In genomic region chr4:62410325-62410724, GRCm38 (mm10) we compare ENCODE assay signal across 10 mouse cellular contexts. TPM values are rescaled to one million over a fixed set of nuclear protein-coding genes. Genes with fewer than 3 reads are reported as not detected.
DNase-seq lines count a peak whose midpoint lies in the region; ATAC-seq and TF ChIP-seq lines count a peak whose summit lies in the region.
"Had no signal": no experiment of that assay in that cellular context is flagged by ENCODE, and none has a peak within 500 bp of the region (broad histone marks: within the 10 kb centered on the region; RNA-seq: fewer than 3 reads in every experiment).

No protein-coding gene starts in this region.

- peak overlapping the region; percentile 66 for H3K4me2 ChIP-seq in intestine, embryonic 14.5 days (ENCODE audit: low read length)
- no peak overlapping the region for H3K4me2 ChIP-seq in intestine, postnatal 0 days (replicated peaks; ENCODE audit: low read depth)
- H3K4me2 ChIP-seq in embryonic facial prominence, embryonic 12.5 days (replicated peaks) = peak overlapping the region; percentile 82
- H3K4me2 ChIP-seq in hindbrain, embryonic 12.5 days (replicated peaks) = peak overlapping the region; percentile 60
- peak overlapping the region; percentile 75; the same call in 1 of the 2 replicates for H3K4me2 ChIP-seq in midbrain, embryonic 11.5 days

- H3K4me3 ChIP-seq in intestine, embryonic 14.5 days (ENCODE audit: low read depth, low read length) = peak overlapping the region; percentile 89; the same call in 1 of the 2 replicates
- no peak overlapping the region for H3K4me3 ChIP-seq in intestine, postnatal 0 days (ENCODE audit: low read depth, low read length)
- peak overlapping the region; percentile 69; the same call in 1 of the 2 replicates for H3K4me3 ChIP-seq in embryonic facial prominence, embryonic 12.5 days
- H3K4me3 ChIP-seq in hindbrain, embryonic 12.5 days = peak overlapping the region; percentile 79; the same call in 1 of the 2 replicates
- H3K4me3 ChIP-seq in midbrain, embryonic 11.5 days (ENCODE audit: low read depth, low read length) = no peak overlapping the region

- H3K36me3 ChIP-seq in intestine, embryonic 14.5 days (ENCODE audit: control insufficient read depth, insufficient read depth, low read length) = peaks cover 43% of the 10 kb centered on the region
- H3K36me3 ChIP-seq in intestine, postnatal 0 days (ENCODE audit: control insufficient read depth, insufficient read depth) = peaks cover 39% of the 10 kb centered on the region
- H3K36me3 ChIP-seq in embryonic facial prominence, embryonic 12.5 days = peaks cover 40% of the 10 kb centered on the region
- peaks cover 39% of the 10 kb centered on the region for H3K36me3 ChIP-seq in hindbrain, embryonic 12.5 days
- peaks cover 14% of the 10 kb centered on the region; the same call in 1 of the 2 replicates for H3K36me3 ChIP-seq in midbrain, embryonic 11.5 days (ENCODE audit: control insufficient read depth, insufficient read depth, low read length)

- no peak for TF ChIP-seq CTCF in intestine, postnatal 0 days (IDR thresholded peaks at IDR 0.05; ENCODE audit: low read depth)

- ATAC-seq in intestine, embryonic 14.5 days (replicated peaks; ENCODE audit: low FRiP score, low TSS enrichment, low read depth) = no peak
- ATAC-seq in intestine, postnatal 0 days = no peak
- no peak for ATAC-seq in embryonic facial prominence, embryonic 12.5 days (ENCODE audit: insufficient number of reproducible peaks, insufficient read depth, low FRiP score, low TSS enrichment)
- no peak for ATAC-seq in hindbrain, embryonic 12.5 days (ENCODE audit: low FRiP score)
- no peak for ATAC-seq in midbrain, embryonic 11.5 days (ENCODE audit: low FRiP score)

- 75% methylated on average over 2 of the region's 2 CpGs for WGBS in intestine, embryonic 14.5 days
- WGBS in intestine, postnatal 0 days = 83% methylated on average over 2 of the region's 2 CpGs
- 85% methylated on average over 2 of the region's 2 CpGs for WGBS in embryonic facial prominence, embryonic 12.5 days
- whole genome bisulfite sequencing in hindbrain, embryonic 12.5 days = 91% methylated on average over 2 of the region's 2 CpGs
- 88% methylated on average over 2 of the region's 2 CpGs for WGBS in midbrain, embryonic 11.5 days

- H3K4me1 ChIP-seq in intestine, embryonic 14.5 days (replicated peaks; ENCODE audit: control insufficient read depth, insufficient read depth, low read length) = peaks cover 9% of the 10 kb centered on the region
- no peaks in the 10 kb centered on the region for H3K4me1 ChIP-seq in intestine, postnatal 0 days (replicated peaks; ENCODE audit: control insufficient read depth, insufficient read depth, low read length)
- H3K4me1 ChIP-seq in embryonic facial prominence, embryonic 12.5 days = peaks cover 21% of the 10 kb centered on the region
- peaks cover 25% of the 10 kb centered on the region for H3K4me1 ChIP-seq in hindbrain, embryonic 12.5 days
- peaks cover 13% of the 10 kb centered on the region for H3K4me1 ChIP-seq in midbrain, embryonic 11.5 days (ENCODE audit: control insufficient read depth, insufficient read depth, low read length)

- no peak overlapping the region for H3K9ac ChIP-seq in intestine, embryonic 14.5 days (ENCODE audit: low read length)
- H3K9ac ChIP-seq in intestine, postnatal 0 days (ENCODE audit: low read depth, low read length) = no peak overlapping the region
- H3K9ac ChIP-seq in embryonic facial prominence, embryonic 12.5 days = no peak overlapping the region
- H3K9ac ChIP-seq in hindbrain, embryonic 12.5 days = no peak overlapping the region
- no peak overlapping the region; the same call in 1 of the 2 replicates for H3K9ac ChIP-seq in midbrain, embryonic 11.5 days (ENCODE audit: low read length)

- no peak for DNase-seq in intestine, embryonic 14.5 days (ENCODE audit: low spot score)
- no peak for DNase-seq in midbrain, embryonic 11.5 days (ENCODE audit: low spot score, missing footprints)
- DNase-seq in cerebellum, adult 9-11 months = no peak
- no peak for DNase-seq in cerebellum, adult 8-10 months
- DNase-seq in frontal cortex, postnatal 10 days (ENCODE audit: low spot score in 2 of 2) = no peak
- DNase-seq: kidney, adult 8-10 months; spleen, adult 18-20 months had no signal

- H3K27me3 ChIP-seq in intestine, embryonic 14.5 days (replicated peaks; ENCODE audit: control insufficient read depth, insufficient read depth, low read length) = no peaks in the 10 kb centered on the region
- H3K27me3 ChIP-seq in intestine, postnatal 0 days (replicated peaks; ENCODE audit: control insufficient read depth, insufficient read depth, low read length) = no peaks in the 10 kb centered on the region
- H3K27me3 ChIP-seq in embryonic facial prominence, embryonic 12.5 days = no peaks in the 10 kb centered on the region
- no peaks in the 10 kb centered on the region for H3K27me3 ChIP-seq in hindbrain, embryonic 12.5 days
- no peaks in the 10 kb centered on the region for H3K27me3 ChIP-seq in midbrain, embryonic 11.5 days (ENCODE audit: control insufficient read depth, insufficient read depth, low read length)

- no peak overlapping the region for H3K27ac ChIP-seq in intestine, embryonic 14.5 days (ENCODE audit: low read depth)
- no peak overlapping the region for H3K27ac ChIP-seq in intestine, postnatal 0 days (ENCODE audit: low read depth, low read length)
- H3K27ac ChIP-seq in embryonic facial prominence, embryonic 12.5 days = no peak overlapping the region
- no peak overlapping the region for H3K27ac ChIP-seq in hindbrain, embryonic 12.5 days
- no peak overlapping the region for H3K27ac ChIP-seq in midbrain, embryonic 11.5 days (ENCODE audit: low read depth, low read length)

- no peaks in the 10 kb centered on the region for H3K9me3 ChIP-seq in intestine, embryonic 14.5 days (ENCODE audit: control insufficient read depth, low read length)
- no peaks in the 10 kb centered on the region for H3K9me3 ChIP-seq in intestine, postnatal 0 days (ENCODE audit: control insufficient read depth)
- no peaks in the 10 kb centered on the region for H3K9me3 ChIP-seq in embryonic facial prominence, embryonic 12.5 days
- H3K9me3 ChIP-seq in hindbrain, embryonic 12.5 days (replicated peaks) = no peaks in the 10 kb centered on the region
- H3K9me3 ChIP-seq in midbrain, embryonic 11.5 days (ENCODE audit: control insufficient read depth, low read length) = no peaks in the 10 kb centered on the region

RNA-seq across cellular contexts. Expression of gene Prpf4, which starts 1.7 kb away (rescaled TPM):
- 25.7 and 26.7 TPM in 2 replicates for polyA plus RNA-seq in intestine, embryonic 14.5 days (2014; fragmentation: Nextera tagmentation; extraction: Ambion mirVana)
- 6.9 and 8.0 TPM in 2 replicates for polyA plus RNA-seq in intestine, postnatal 0 days (2015; fragmentation: Nextera tagmentation; extraction: Ambion mirVana)
- polyA plus RNA-seq in embryonic facial prominence, embryonic 12.5 days (2016; fragmentation: Nextera tagmentation; extraction: Ambion mirVana) = 27.3 and 30.1 TPM in 2 replicates
- 20.8 and 21.2 TPM in 2 replicates for polyA plus RNA-seq in hindbrain, embryonic 12.5 days (2016; fragmentation: Nextera tagmentation; extraction: Ambion mirVana)
- 28.0 and 29.9 TPM in 2 replicates for polyA plus RNA-seq in midbrain, embryonic 11.5 days (2014; fragmentation: Nextera tagmentation; extraction: Ambion mirVana)

RNA-seq across cellular contexts. Expression of gene Cdc26, which starts 1.9 kb away (rescaled TPM):
- 166 and 174 TPM in 2 replicates for polyA plus RNA-seq in intestine, embryonic 14.5 days (2014; fragmentation: Nextera tagmentation; extraction: Ambion mirVana)
- 72.5 and 73.7 TPM in 2 replicates for polyA plus RNA-seq in intestine, postnatal 0 days (2015; fragmentation: Nextera tagmentation; extraction: Ambion mirVana)
- polyA plus RNA-seq in embryonic facial prominence, embryonic 12.5 days (2016; fragmentation: Nextera tagmentation; extraction: Ambion mirVana) = 203 and 210 TPM in 2 replicates
- polyA plus RNA-seq in hindbrain, embryonic 12.5 days (2016; fragmentation: Nextera tagmentation; extraction: Ambion mirVana) = 136 and 147 TPM in 2 replicates
- 176 and 178 TPM in 2 replicates for polyA plus RNA-seq in midbrain, embryonic 11.5 days (2014; fragmentation: Nextera tagmentation; extraction: Ambion mirVana)

RNA-seq across cellular contexts. Expression of gene Rnf183, which starts 24.7 kb away (rescaled TPM):
- polyA plus RNA-seq in intestine, embryonic 14.5 days (2014; fragmentation: Nextera tagmentation; extraction: Ambion mirVana) = not detected in 2 replicates
- polyA plus RNA-seq in intestine, postnatal 0 days (2015; fragmentation: Nextera tagmentation; extraction: Ambion mirVana) = 0.14 and 0.35 TPM in 2 replicates
- not detected in 2 replicates for polyA plus RNA-seq in embryonic facial prominence, embryonic 12.5 days (2016; fragmentation: Nextera tagmentation; extraction: Ambion mirVana)
- not detected in 2 replicates for polyA plus RNA-seq in hindbrain, embryonic 12.5 days (2016; fragmentation: Nextera tagmentation; extraction: Ambion mirVana)
- polyA plus RNA-seq in midbrain, embryonic 11.5 days (2014; fragmentation: Nextera tagmentation; extraction: Ambion mirVana) = not detected in 2 replicates

RNA-seq across cellular contexts. Expression of gene Slc31a1, which starts 49.8 kb away (rescaled TPM):
- polyA plus RNA-seq in intestine, embryonic 14.5 days (2014; fragmentation: Nextera tagmentation; extraction: Ambion mirVana) = 56.0 and 59.2 TPM in 2 replicates
- 133 and 150 TPM in 2 replicates for polyA plus RNA-seq in intestine, postnatal 0 days (2015; fragmentation: Nextera tagmentation; extraction: Ambion mirVana)
- 44.1 and 44.8 TPM in 2 replicates for polyA plus RNA-seq in embryonic facial prominence, embryonic 12.5 days (2016; fragmentation: Nextera tagmentation; extraction: Ambion mirVana)
- 45.2 and 48.5 TPM in 2 replicates for polyA plus RNA-seq in hindbrain, embryonic 12.5 days (2016; fragmentation: Nextera tagmentation; extraction: Ambion mirVana)
- 50.2 and 52.4 TPM in 2 replicates for polyA plus RNA-seq in midbrain, embryonic 11.5 days (2014; fragmentation: Nextera tagmentation; extraction: Ambion mirVana)

RNA-seq across cellular contexts. Expression of gene Fkbp15, which starts 50.0 kb away (rescaled TPM):
- 26.3 and 27.8 TPM in 2 replicates for polyA plus RNA-seq in intestine, embryonic 14.5 days (2014; fragmentation: Nextera tagmentation; extraction: Ambion mirVana)
- 16.9 and 18.3 TPM in 2 replicates for polyA plus RNA-seq in intestine, postnatal 0 days (2015; fragmentation: Nextera tagmentation; extraction: Ambion mirVana)
- 23.2 and 25.0 TPM in 2 replicates for polyA plus RNA-seq in embryonic facial prominence, embryonic 12.5 days (2016; fragmentation: Nextera tagmentation; extraction: Ambion mirVana)
- 25.9 and 26.4 TPM in 2 replicates for polyA plus RNA-seq in hindbrain, embryonic 12.5 days (2016; fragmentation: Nextera tagmentation; extraction: Ambion mirVana)
- polyA plus RNA-seq in midbrain, embryonic 11.5 days (2014; fragmentation: Nextera tagmentation; extraction: Ambion mirVana) = 17.9 and 19.6 TPM in 2 replicates

Comparison
In these comparisons a context has a peak if more than half of its experiments do, and no peak if none do; other contexts are left out.
1. H3K4me3 ChIP-seq: peak in intestine, embryonic 14.5 days (single experiment), embryonic facial prominence, embryonic 12.5 days (single experiment) and hindbrain, embryonic 12.5 days (single experiment); none in intestine, postnatal 0 days (single experiment) and midbrain, embryonic 11.5 days (single experiment).